Mouse (Mus musculus) kidney, embryonic 14.5 days (tissue): ENCODE results near the gene Tap2. TPM values are rescaled to one million over a fixed set of nuclear protein-coding genes. Genes with fewer than 3 reads are reported as not detected.
A peak's percentile ranks its signal among the peaks of the same experiment; 100 is the strongest.

ENCODE experiments used
- ATAC-seq: fragments of 200-750 bp; cut with Nextera tagmentation; 2 replicates; pipeline ENCODE4 v1.8.0; 2017; ENCODE audit warnings: moderate number of reproducible peaks, mild to moderate bottlenecking, moderate TSS enrichment, moderate library complexity; ENCODE audit not compliant: low FRiP score, low TSS enrichment
- H3K27ac ChIP-seq: fragments of 300-500 bp; sonication (generic); 2 replicates; pipeline ENCODE4 v1.5.1; 2014; ENCODE audit warnings: low read depth, mild to moderate bottlenecking, low read length, moderate library complexity, mixed read lengths
- H3K27me3 ChIP-seq: fragments of 300-500 bp; sonication (generic); 2 replicates; pipeline ENCODE4 v1.6.1; 2014; ENCODE audit warnings: mild to moderate bottlenecking, low read length; ENCODE audit not compliant: control insufficient read depth, insufficient read depth
- H3K36me3 ChIP-seq: fragments of 300-500 bp; sonication (generic); 2 replicates; pipeline ENCODE4 v1.6.1; 2014; ENCODE audit warnings: low read length, mixed read lengths; ENCODE audit not compliant: control insufficient read depth, insufficient read depth
- H3K4me1 ChIP-seq: fragments of 300-500 bp; sonication (generic); 2 replicates; pipeline ENCODE4 v1.6.1; 2014; ENCODE audit warnings: low read length, mixed read lengths; ENCODE audit not compliant: control insufficient read depth, insufficient read depth
- H3K4me2 ChIP-seq: fragments of 300-500 bp; sonication (generic); replicated peaks from 2 replicates; pipeline ENCODE4 v1.6.1; 2014; ENCODE audit warnings: low read depth, mild to moderate bottlenecking, low read length
- H3K4me3 ChIP-seq: fragments of 300-500 bp; sonication (generic); 2 replicates; pipeline ENCODE4 v1.5.1; 2014; ENCODE audit warnings: mild to moderate bottlenecking, low read length
- H3K9ac ChIP-seq: fragments of 300-500 bp; sonication (generic); 2 replicates; pipeline ENCODE4 v1.6.1; 2014; ENCODE audit warnings: low read depth, mild to moderate bottlenecking, low read length, moderate library complexity
- H3K9me3 ChIP-seq: fragments of 300-500 bp; sonication (generic); 2 replicates; pipeline ENCODE4 v1.6.1; 2016; ENCODE audit warnings: low read length; ENCODE audit not compliant: control insufficient read depth
- WGBS: fragments of 180-500 bp; shearing (Covaris S2); extraction: QIAGEN DNeasy Blood & Tissue Kit; methylation state at CpG from one replicate; pipeline ENCODE4 v1.1.7; 2014; 5-methylcytosine and 5-hydroxymethylcytosine counted together
- polyA plus RNA-seq: library from polyadenylated mRNA; unstranded; fragments of >200 nt; fragmentation: Nextera tagmentation; extraction: Ambion mirVana; gene quantifications from 2 replicates; pipeline ENCODE4 v1.2.1, GENCODE M21; 2014

Gene Tap2
- polyA plus RNA-seq, 1 experiment from 2014 or later, result 1.2 TPM

DNA sequence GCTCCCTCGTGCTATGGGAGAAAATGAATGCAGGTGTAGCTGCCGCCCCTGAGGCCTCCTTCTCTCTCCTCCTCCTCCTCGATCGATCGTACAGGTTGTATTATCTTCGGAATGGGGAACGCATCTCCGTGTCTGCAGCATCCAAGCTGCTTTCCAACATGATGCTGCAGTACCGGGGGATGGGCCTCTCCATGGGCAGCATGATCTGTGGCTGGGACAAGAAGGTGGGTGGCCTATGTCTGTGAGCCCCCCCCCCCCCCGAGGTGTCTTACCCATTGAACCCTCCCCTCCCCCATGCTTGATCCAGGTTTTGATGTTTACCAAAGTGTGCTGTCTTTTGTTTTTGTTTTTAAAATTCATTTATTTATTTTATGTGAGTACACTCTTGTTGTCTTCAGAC is 3.3 kb upstream of the Tap2 start:
- no peaks in the 10 kb centered on the region for H3K4me1 ChIP-seq
- ATAC-seq, result no peak
- 87% methylated on average over 10 of the region's 10 CpGs for WGBS
- H3K4me3 ChIP-seq, result no peak overlapping the region
- no peak overlapping the region for H3K4me2 ChIP-seq
- H3K36me3 ChIP-seq, result no peaks in the 10 kb centered on the region
- no peak overlapping the region for H3K27ac ChIP-seq
- H3K9ac ChIP-seq, result no peak overlapping the region
- peaks cover 56% of the 10 kb centered on the region for H3K27me3 ChIP-seq
- H3K9me3 ChIP-seq, result no peaks in the 10 kb centered on the region

DNA sequence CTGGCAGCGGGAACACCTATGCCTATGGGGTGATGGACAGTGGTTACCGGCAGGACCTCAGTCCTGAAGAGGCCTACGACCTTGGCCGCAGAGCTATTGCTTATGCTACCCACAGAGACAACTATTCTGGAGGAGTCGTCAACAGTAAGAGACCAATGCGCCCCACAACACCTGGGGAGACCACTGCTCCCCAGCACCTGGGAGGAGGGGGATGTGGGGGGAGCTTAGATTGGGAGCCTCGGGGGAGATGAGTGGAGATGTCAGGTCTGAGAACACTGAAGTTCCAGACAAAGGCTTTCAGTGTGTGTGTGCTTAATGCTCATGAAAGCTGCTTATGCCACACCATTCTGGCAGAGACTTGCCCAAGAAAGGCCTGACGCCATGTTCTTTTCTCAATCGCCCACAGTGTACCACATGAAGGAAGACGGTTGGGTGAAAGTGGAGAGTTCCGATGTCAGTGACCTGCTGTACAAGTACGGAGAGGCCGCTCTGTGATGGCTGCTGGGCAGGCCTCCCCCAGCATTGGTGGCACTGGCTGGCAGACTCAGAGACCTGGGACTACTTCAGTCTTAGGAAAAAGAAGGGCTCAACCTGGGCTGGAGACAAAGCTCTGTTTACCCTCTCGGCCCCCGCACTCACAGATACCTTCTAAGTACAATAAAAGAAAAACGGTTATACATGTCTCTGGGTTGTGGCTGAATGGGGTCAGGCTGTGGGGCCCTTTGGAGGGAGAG is 2.4 kb upstream of the Tap2 start:
- Histone ChIP-seq H3K4me1 (no peaks in the 10 kb centered on the region), H3K4me3 (no peak overlapping the region), H3K9me3 (no peaks in the 10 kb centered on the region), H3K9ac (no peak overlapping the region), H3K4me2 (no peak overlapping the region), H3K36me3 (no peaks in the 10 kb centered on the region), H3K27me3 (peaks cover 58% of the 10 kb centered on the region), H3K27ac (no peak overlapping the region)
- 85% methylated on average over 16 of the region's 16 CpGs for WGBS
- no peak for ATAC-seq

DNA sequence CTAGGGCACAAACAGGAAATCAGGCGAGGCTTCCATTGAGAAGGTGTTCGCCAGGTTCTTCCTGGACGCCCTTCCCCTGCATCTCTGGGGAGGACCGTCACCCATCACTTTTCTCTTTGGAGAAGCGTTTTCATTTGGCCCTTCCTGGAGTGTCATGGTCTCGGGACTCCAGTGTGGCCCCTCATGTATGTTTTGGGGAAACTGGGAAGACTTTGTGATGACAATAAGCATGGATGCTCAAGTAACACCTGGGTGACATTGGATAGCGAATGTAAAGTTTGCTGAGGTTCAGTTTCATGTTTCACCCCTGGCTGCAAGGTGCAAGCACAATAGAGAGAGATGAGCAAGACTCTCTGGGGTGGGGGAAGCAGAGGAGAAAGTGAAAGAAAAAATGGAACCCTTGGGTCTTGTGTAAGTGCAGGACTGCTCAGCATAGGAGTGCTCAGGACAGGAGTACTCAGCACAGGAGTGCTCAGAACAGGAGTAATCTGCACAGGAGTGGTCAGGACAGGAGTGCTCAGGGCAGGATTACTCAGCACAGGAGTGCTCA is 1.7 kb upstream of the Tap2 start:
- ATAC-seq, result no peak
- Histone ChIP-seq H3K4me1 (no peaks in the 10 kb centered on the region), H3K36me3 (no peaks in the 10 kb centered on the region), H3K4me2 (no peak overlapping the region), H3K9ac (no peak overlapping the region), H3K27ac (no peak overlapping the region), H3K27me3 (peaks cover 59% of the 10 kb centered on the region), H3K4me3 (no peak overlapping the region), H3K9me3 (no peaks in the 10 kb centered on the region)
- 73% methylated on average over 7 of the region's 7 CpGs for WGBS

DNA sequence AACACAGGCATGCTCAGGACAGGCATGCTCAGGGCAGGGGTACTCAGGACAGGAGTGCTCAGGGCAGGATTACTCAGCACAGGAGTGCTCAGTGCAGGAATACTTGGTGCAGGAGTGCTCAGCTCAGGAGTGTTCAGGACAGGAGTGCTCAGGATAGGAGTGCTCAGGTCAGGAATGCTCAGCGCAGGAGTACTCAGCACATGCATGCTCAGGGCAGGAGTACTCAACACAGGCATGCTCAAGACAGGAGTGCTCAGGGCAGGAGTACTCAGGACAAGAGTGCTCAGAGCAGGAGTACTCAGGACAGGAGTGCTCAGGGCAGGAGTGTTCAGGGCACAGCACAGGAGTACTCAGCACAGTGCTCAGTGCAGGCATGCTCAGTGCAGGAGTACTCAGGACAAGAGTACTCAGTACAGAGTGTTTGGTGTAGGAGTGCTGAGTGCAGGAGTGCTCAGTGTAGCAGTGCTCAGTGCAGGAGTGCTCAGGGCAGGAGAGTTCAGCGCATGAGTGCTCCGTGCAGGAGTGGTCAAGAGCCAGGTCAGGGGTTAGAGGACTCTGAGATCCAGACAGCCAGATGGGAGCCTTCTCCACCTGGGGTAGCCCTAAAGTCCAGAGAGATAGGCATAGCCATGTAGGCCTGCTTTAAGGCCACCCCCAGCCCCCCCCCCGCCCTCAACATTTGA is 426 bp upstream of the Tap2 start:
- Histone ChIP-seq H3K27me3 (peaks cover 46% of the 10 kb centered on the region), H3K9ac (no peak overlapping the region), H3K4me3 (no peak overlapping the region), H3K27ac (no peak overlapping the region), H3K9me3 (no peaks in the 10 kb centered on the region), H3K4me2 (no peak overlapping the region), H3K4me1 (no peaks in the 10 kb centered on the region), H3K36me3 (no peaks in the 10 kb centered on the region)
- 76% methylated on average over 4 of the region's 4 CpGs for WGBS
- ATAC-seq, result 0 out of 2 replicates have a peak, but pooled peaks have one; percentile 13

DNA sequence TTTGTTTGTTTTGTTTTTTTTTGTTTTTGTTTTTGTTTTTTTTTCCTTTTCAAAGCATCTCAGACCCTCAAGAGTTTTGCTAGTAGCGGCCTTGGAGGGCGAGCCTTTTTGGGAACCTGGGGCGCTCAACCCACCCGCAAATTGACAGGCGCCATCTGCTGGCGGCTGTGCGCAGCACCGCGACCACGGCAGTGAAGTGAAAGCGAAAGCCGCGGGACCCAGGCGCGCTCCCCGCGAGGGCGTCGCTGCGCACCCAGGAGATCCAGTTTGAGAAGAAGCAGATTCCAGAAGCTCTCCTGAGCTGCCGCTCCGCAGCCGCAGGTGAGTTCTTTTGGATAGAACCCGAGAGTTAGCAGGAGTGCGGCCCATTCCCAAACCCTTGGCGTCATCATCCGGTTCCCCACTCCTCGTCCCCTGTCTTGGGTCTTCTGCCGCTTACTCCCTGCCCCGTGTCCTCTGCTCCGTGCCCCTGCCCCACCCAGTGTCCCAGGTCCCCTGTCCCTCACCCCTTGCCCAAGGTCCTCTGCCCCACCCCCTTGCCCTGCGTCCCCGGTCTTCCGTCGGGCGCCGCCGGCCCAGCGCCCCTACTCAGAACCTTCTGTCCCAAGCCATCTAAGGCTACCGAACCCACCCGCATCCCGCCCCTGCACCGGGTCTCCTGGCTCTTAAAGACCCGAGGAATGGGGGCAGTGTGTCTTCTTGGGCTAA is 1.1 kb downstream of the Tap2 start:
- Histone ChIP-seq H3K36me3 (no peaks in the 10 kb centered on the region), H3K9me3 (no peaks in the 10 kb centered on the region), H3K27ac (no peak overlapping the region), H3K4me1 (no peaks in the 10 kb centered on the region), H3K4me3 (peak overlapping the region; percentile 63), H3K4me2 (peak overlapping the region; percentile 93), H3K27me3 (peaks cover 36% of the 10 kb centered on the region), H3K9ac (peak overlapping the region; percentile 56)
- 1% methylated on average over 44 of the region's 44 CpGs for WGBS
- ATAC-seq, result peak; percentile 72

DNA sequence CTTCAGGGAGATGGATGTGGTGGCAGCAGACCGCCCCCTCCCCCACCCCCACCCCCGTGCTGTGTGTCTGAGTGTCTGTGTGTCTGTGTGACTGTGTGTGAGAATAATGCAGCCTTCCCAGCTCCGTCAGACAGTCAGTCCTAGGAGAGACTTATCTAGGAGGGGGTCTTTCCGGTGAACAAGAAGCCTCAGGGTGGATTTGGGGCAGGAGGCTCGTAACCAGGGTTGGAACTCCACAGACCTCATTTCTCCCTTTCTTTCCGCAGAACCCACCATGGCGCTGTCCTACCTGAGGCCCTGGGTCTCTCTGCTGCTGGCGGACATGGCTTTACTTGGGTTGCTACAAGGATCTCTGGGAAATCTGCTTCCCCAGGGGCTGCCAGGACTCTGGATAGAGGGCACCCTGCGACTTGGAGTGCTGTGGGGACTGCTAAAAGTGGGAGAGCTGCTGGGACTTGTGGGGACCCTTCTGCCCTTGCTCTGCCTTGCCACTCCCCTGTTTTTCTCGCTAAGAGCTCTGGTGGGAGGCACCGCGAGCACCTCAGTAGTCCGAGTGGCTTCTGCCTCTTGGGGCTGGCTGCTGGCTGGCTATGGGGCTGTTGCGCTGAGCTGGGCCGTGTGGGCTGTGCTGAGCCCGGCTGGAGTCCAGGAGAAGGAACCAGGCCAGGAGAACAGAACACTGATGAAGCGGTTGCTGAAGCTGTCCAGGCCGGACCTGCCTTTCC is 1.9 kb downstream of the Tap2 start:
- peaks cover 4% of the 10 kb centered on the region; the same call in 1 of the 2 replicates for H3K9me3 ChIP-seq
- ATAC-seq, result 0 out of 2 replicates have a peak, but pooled peaks have one; percentile 9
- no peak overlapping the region for H3K27ac ChIP-seq
- peak overlapping the region; percentile 56 for H3K9ac ChIP-seq
- H3K27me3 ChIP-seq, result peaks cover 33% of the 10 kb centered on the region
- peak overlapping the region; percentile 93 for H3K4me2 ChIP-seq
- H3K4me1 ChIP-seq, result no peaks in the 10 kb centered on the region
- 17% methylated on average over 18 of the region's 18 CpGs for WGBS
- peak overlapping the region; percentile 63 for H3K4me3 ChIP-seq
- H3K36me3 ChIP-seq, result no peaks in the 10 kb centered on the region

DNA sequence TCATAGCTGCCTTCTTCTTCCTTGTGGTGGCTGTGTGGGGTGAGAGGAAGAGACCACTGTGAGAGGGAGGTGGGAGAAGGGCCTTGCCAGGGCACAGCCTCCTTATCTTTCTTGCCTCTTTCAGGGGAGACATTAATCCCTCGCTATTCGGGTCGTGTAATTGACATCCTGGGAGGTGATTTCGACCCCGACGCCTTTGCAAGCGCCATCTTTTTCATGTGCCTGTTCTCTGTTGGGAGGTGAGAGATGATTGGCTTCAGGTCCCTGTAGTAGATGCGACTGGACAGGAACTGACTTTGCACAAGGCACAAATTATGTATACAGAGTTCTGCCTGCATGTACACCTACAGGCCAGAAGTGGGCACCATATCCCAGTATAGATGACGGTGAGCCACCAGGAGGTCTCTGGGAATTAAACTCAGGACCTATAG is 2.4 kb downstream of the Tap2 start:
- H3K9ac ChIP-seq, result no peak overlapping the region
- no peak overlapping the region for H3K27ac ChIP-seq
- H3K4me1 ChIP-seq, result no peaks in the 10 kb centered on the region
- peak overlapping the region; percentile 63; the same call in 1 of the 2 replicates for H3K4me3 ChIP-seq
- no peak for ATAC-seq
- peaks cover 35% of the 10 kb centered on the region for H3K27me3 ChIP-seq
- no peak overlapping the region for H3K4me2 ChIP-seq
- H3K9me3 ChIP-seq, result peaks cover 4% of the 10 kb centered on the region; the same call in 1 of the 2 replicates
- no peaks in the 10 kb centered on the region for H3K36me3 ChIP-seq
- WGBS, result 28% methylated on average over 9 of the region's 9 CpGs

DNA sequence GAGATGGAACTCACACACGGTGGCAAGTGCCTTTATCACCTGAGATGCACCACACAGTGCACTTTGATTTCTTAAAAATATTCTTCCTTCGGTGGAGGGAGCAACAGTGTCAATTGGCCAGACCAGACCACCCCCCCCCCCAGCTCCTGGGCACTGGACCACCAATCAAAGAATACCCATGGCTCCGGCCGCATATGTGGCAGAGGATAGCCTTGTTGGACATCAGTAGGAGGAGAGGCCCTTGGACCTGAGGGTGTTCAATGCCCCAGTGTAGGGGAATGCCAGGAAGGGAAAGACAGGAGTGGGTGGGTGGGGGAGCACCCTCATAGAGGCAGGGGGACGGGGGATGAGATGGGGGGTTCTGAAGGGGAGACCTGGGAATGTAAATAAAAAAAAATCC is 3.4 kb downstream of the Tap2 start:
- H3K36me3 ChIP-seq, result no peaks in the 10 kb centered on the region
- H3K4me2 ChIP-seq, result no peak overlapping the region
- H3K4me3 ChIP-seq, result no peak overlapping the region
- WGBS, result 86% methylated on average over 5 of the region's 5 CpGs
- H3K27ac ChIP-seq, result no peak overlapping the region
- no peaks in the 10 kb centered on the region for H3K4me1 ChIP-seq
- no peak for ATAC-seq
- peaks cover 41% of the 10 kb centered on the region for H3K27me3 ChIP-seq
- H3K9ac ChIP-seq, result no peak overlapping the region
- peaks cover 4% of the 10 kb centered on the region; the same call in 1 of the 2 replicates for H3K9me3 ChIP-seq
